Mouse (Mus musculus): ENCODE results near the gene Arsg.

DNA sequence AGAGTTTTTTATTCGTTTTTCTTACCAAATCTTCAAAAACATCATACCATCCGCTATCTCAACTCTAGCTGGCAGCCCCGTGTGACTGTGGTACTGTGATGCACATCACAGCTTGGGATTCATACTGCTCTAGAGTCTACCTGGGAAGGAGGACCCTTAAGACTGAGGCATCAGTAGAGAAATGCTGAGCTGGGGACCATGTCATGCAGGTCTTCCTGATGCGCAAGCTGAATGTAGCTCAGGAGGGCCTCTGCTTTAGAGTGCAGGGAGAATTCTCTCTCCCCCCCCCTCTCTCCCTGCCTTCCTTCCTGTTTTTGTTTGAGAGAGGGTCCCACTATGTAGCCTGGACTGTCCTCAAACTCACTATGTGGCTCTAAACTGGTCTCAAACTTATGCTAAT is 32.5 kb upstream of the Arsg start:
- TF ChIP-seq POLR2A (IDR thresholded peaks at IDR 0.05; ENCODE audit: extremely low read depth, insufficient read depth, low read length) (no peak), CTCF (IDR thresholded peaks at IDR 0.05; ENCODE audit: extremely low read depth, insufficient read depth, low read length) (no peak)
